In genomic region chr2:104915709-104916108, GRCm38 (mm10) we compare ENCODE assay signal across 13 mouse cellular contexts. TPM values are rescaled to one million over a fixed set of nuclear protein-coding genes. Genes with fewer than 3 reads are reported as not detected.
DNase-seq lines count a peak whose midpoint lies in the region; ATAC-seq and TF ChIP-seq lines count a peak whose summit lies in the region.
"Had no signal": no experiment of that assay in that cellular context is flagged by ENCODE, and none has a peak within 500 bp of the region (broad histone marks: within the 10 kb centered on the region; RNA-seq: fewer than 3 reads in every experiment).

No protein-coding gene starts in this region.

- DNase-seq in CD4-positive, CD25-positive, alpha-beta regulatory T cell, adult 2 months (ENCODE audit: low read depth, low spot score) = peak; percentile 9
- no peak for DNase-seq in left cerebral cortex, adult 2 months (ENCODE audit: extremely low spot score in 1 of 2, low spot score in 2 of 2)
- no peak for DNase-seq in left cerebral cortex, adult 9 months (ENCODE audit: low spot score in 2 of 2)
- peak; percentile 40 for DNase-seq in ES-E14 (ENCODE audit: low read depth, low spot score)
- DNase-seq in urinary bladder, postnatal 14 days (ENCODE audit: low spot score) = no peak
- no peak for DNase-seq in adrenal gland, adult (ENCODE audit: inconsistent age in 2 of 2, low spot score in 1 of 2)
- DNase-seq: adrenal gland, postnatal 36 days; cerebellum, postnatal 25 days; gastrocnemius, postnatal 10 days; lung, postnatal 14 days had no signal

- no peaks in the 10 kb centered on the region for H3K36me3 ChIP-seq in ES-E14 (ENCODE audit: control insufficient read depth, insufficient read depth, low read length, poor library complexity, severe bottlenecking)

- H3K27ac ChIP-seq in left cerebral cortex, adult 2 months = no peak overlapping the region
- H3K27ac ChIP-seq in ES-E14 (ENCODE audit: insufficient read depth, low read depth, low read length, poor library complexity, severe bottlenecking) = no peak overlapping the region

- H3K4me1 ChIP-seq in ES-E14 (ENCODE audit: control insufficient read depth in 2 of 2, insufficient read depth in 2 of 2, low read length in 2 of 2, poor library complexity in 1 of 2) = no peaks in the 10 kb centered on the region

- in situ Hi-C loops in ES-E14 (cut with MboI; ENCODE audit: low sequenced_read_pairs in 2 of 2, unreplicated experiment in 2 of 2) = no loop called here

- no peak overlapping the region for H3K9ac ChIP-seq in ES-E14 (ENCODE audit: insufficient read depth, low read depth, low read length, poor library complexity, severe bottlenecking)

- TF ChIP-seq CTCF in left cerebral cortex, adult 2 months (IDR thresholded peaks at IDR 0.05) = peak; percentile 4; the same call in 1 of the 2 replicates

- H3K9me3 ChIP-seq in ES-E14 (ENCODE audit: control insufficient read depth, insufficient read depth, low read depth, low read length) = no peaks in the 10 kb centered on the region

- H3K4me3 ChIP-seq in left cerebral cortex, adult 2 months = no peak overlapping the region
- H3K4me3 ChIP-seq in ES-E14 (ENCODE audit: insufficient read depth in 1 of 2, low read depth in 1 of 2, low read length in 2 of 2, poor library complexity in 1 of 2, severe bottlenecking in 1 of 2) = no peak overlapping the region

- intact Hi-C loops in left cerebral cortex, adult 2 months (cut with DNase I) = no loop called here

- ATAC-seq in CD4-positive, CD25-positive, alpha-beta regulatory T cell, adult 4 months = no peak
- peak; percentile 58 for ATAC-seq in granulocyte monocyte progenitor cell, adult 5-6 weeks (replicated peaks; ENCODE audit: poor library complexity, severe bottlenecking)

TF ChIP-seq in ES-E14, 5 proteins besides CTCF, POLR2A, EP300 and RAD21:
- TF ChIP-seq HCFC1 (IDR thresholded peaks at IDR 0.05; ENCODE audit: borderline replicate concordance, insufficient read depth, low read length) = no peak
- no peak for TF ChIP-seq ZNF384 (IDR thresholded peaks at IDR 0.05; ENCODE audit: low read depth, low read length)
- peak; percentile 30; the same call in 1 of the 2 replicates for TF ChIP-seq ZC3H11A (IDR thresholded peaks at IDR 0.05; ENCODE audit: borderline replicate concordance, low read depth, low read length)

RNA-seq across cellular contexts. Expression of gene Ccdc73, which starts 48.1 kb away (rescaled TPM):
- 1 to 10 TPM; 3.4 to 4.5 TPM for polyA plus RNA-seq in CD4-positive, CD25-positive, alpha-beta regulatory T cell, adult 4 months (2017; shearing (Covaris generic))
- total RNA-seq in left cerebral cortex, adult 2 months (2021) = 1 to 10 TPM in 1 of 2 experiments, not detected in 1; 2.4 TPM
- total RNA-seq in ES-E14 (2012; rRNA removed) = 2.1 and 3.5 TPM in 2 replicates
- total RNA-seq in granulocyte monocyte progenitor cell, adult 5-6 weeks (2014; fragmentation: Nextera tagmentation) = 16.5 TPM in 1 of 2 replicates, not detected in the other
- 12.8 and 18.1 TPM in 2 replicates for total RNA-seq in granulocyte monocyte progenitor cell, adult 5-6 weeks (2017)
- polyA plus RNA-seq: small intestine, adult 2 months had no signal

Comparison
In these comparisons a context has a peak if more than half of its experiments do, and no peak if none do; other contexts are left out.
1. DNase-seq: peak in CD4-positive, CD25-positive, alpha-beta regulatory T cell, adult 2 months (single experiment) and ES-E14 (single experiment); none in left cerebral cortex, adult 2 months (0 of 2), left cerebral cortex, adult 9 months (0 of 2), urinary bladder, postnatal 14 days (single experiment) and adrenal gland, adult (0 of 2).